ENCODE assay signal across 8 mouse cellular contexts in genomic region chr3:100993718-100994117, GRCm38 (mm10). TPM values are rescaled to one million over a fixed set of nuclear protein-coding genes. Genes with fewer than 3 reads are reported as not detected.
A peak's percentile ranks its signal among the peaks of the same experiment; 100 is the strongest.
DNase-seq lines count a peak whose midpoint lies in the region; ATAC-seq and TF ChIP-seq lines count a peak whose summit lies in the region.

No protein-coding gene starts in this region.

- no peaks in the 10 kb centered on the region for H3K27me3 ChIP-seq in cerebellum, adult 2 months (ENCODE audit: control insufficient read depth, insufficient read depth, low read length)

- no peaks in the 10 kb centered on the region for H3K79me2 ChIP-seq in macrophage (ENCODE audit: inconsistent target)

- H3K36me3 ChIP-seq in macrophage (ENCODE audit: inconsistent target), result no peaks in the 10 kb centered on the region

- WGBS in macrophage (ENCODE audit: missing documents), result 14% methylated on average over 15 of the region's 15 CpGs
- 86% methylated on average over 15 of the region's 15 CpGs for WGBS in cerebellum, adult 2 months

- TF ChIP-seq CTCF in cerebellum, adult 2 months (IDR thresholded peaks at IDR 0.05; ENCODE audit: borderline replicate concordance, insufficient read depth, low read depth, low read length), result no peak

- no peak for TF ChIP-seq POLR2A in cerebellum, adult 2 months (IDR thresholded peaks at IDR 0.05; ENCODE audit: borderline replicate concordance, insufficient read depth, low read length)

- DNase-seq in adrenal gland, postnatal 10 days, result peak; percentile 32
- no peak for DNase-seq in adrenal gland, postnatal 25 days
- peak; percentile 43 for DNase-seq in adrenal gland, postnatal 14 days
- DNase-seq in right cerebral cortex, postnatal 36 days (ENCODE audit: low spot score in 2 of 2), result no peak
- no peak for DNase-seq in left cerebral cortex, adult 8-10 months (ENCODE audit: low spot score in 2 of 2)
- no peak for DNase-seq in cerebellum, adult 2 months

- no peaks in the 10 kb centered on the region for H3K4me1 ChIP-seq in cerebellum, adult 2 months (ENCODE audit: control insufficient read depth, insufficient read depth, low read length)

- peak overlapping the region; percentile 55 for H3K27ac ChIP-seq in macrophage
- H3K27ac ChIP-seq in cerebellum, adult 2 months (ENCODE audit: insufficient read depth, low read length), result no peak overlapping the region

- H3K4me3 ChIP-seq in macrophage (ENCODE audit: inconsistent target), result peak overlapping the region; percentile 17; the same call in 1 of the 2 replicates
- no peak overlapping the region for H3K4me3 ChIP-seq in cerebellum, adult 2 months (replicated peaks; ENCODE audit: insufficient read depth, low read depth, low read length)

- peak; percentile 26 for ATAC-seq in inflammation-experienced regulatory T-cells, adult 6 months

RNA-seq across cellular contexts. Expression of gene Ttf2, which starts 24.3 kb away (rescaled TPM):
- total RNA-seq in adrenal gland, postnatal 10 days (2021), result 10 to 100 TPM in 1 of 2 experiments, 1 to 10 TPM in 1; 8.0 to 11.9 TPM
- 13.2 and 14.4 TPM in 2 replicates for total RNA-seq in adrenal gland, postnatal 25 days (2021)
- 9.5 and 10.7 TPM in 2 replicates for total RNA-seq in adrenal gland, postnatal 14 days (2021)
- polyA plus RNA-seq in inflammation-experienced regulatory T-cells, adult 6 months (2017; shearing (Covaris generic)), result 10 to 100 TPM; 12.2 to 18.2 (median 14.0) TPM
- total RNA-seq in macrophage (2018; cell fraction: chromatin; rRNA removed), result 10 to 100 TPM in 20 of 26 experiments, 1 to 10 TPM in 6; 5.4 to 50.7 (median 25.3) TPM
- 10 to 100 TPM in 1 of 26 experiments, 1 to 10 TPM in 25; 4.8 to 10.5 (median 8.2) TPM for total RNA-seq in macrophage (2018; cell fraction: cytosol; rRNA removed)
- 10 to 100 TPM in 16 of 26 experiments, 1 to 10 TPM in 10; 4.6 to 39.8 (median 12.7) TPM for total RNA-seq in macrophage (2018; cell fraction: nucleus; rRNA removed)
- 5.9 to 10.8 TPM (median 6.1 TPM) in 3 replicates for polyA plus RNA-seq in macrophage (2018)
- total RNA-seq in left cerebral cortex, adult 8-10 months (2022), result 1 to 10 TPM; 1.1 to 1.5 (median 1.3) TPM
- 2.2 TPM in 2 replicates for polyA plus RNA-seq in cerebellum, adult 2 months (2012; rRNA removed)

RNA-seq across cellular contexts. Expression of gene Cd101, which starts 35.6 kb away (rescaled TPM):
- total RNA-seq in adrenal gland, postnatal 10 days (2021), result under 1 TPM; 0.12 to 0.27 TPM
- total RNA-seq in adrenal gland, postnatal 25 days (2021), result 0.18 TPM in 1 of 2 replicates, not detected in the other
- 0.15 and 0.30 TPM in 2 replicates for total RNA-seq in adrenal gland, postnatal 14 days (2021)
- 10 to 100 TPM; 10.9 to 26.5 (median 26.5) TPM for polyA plus RNA-seq in inflammation-experienced regulatory T-cells, adult 6 months (2017; shearing (Covaris generic))
- total RNA-seq in macrophage (2018; cell fraction: chromatin; rRNA removed), result under 1 TPM in 1 of 26 experiments, not detected in 25; 0.41 TPM
- under 1 TPM; 0.06 to 0.29 (median 0.13) TPM for total RNA-seq in macrophage (2018; cell fraction: cytosol; rRNA removed)
- total RNA-seq in macrophage (2018; cell fraction: nucleus; rRNA removed), result under 1 TPM in 5 of 26 experiments, not detected in 21; 0.16 to 0.30 (median 0.20) TPM
- 0.10 to 0.20 TPM (median 0.14 TPM) in 3 replicates for polyA plus RNA-seq in macrophage (2018)
- 1 to 10 TPM in 2 of 4 experiments, under 1 TPM in 2; 0.48 to 1.4 (median 0.92) TPM for total RNA-seq in left cerebral cortex, adult 8-10 months (2022)
- 0.10 and 0.13 TPM in 2 replicates for polyA plus RNA-seq in cerebellum, adult 2 months (2012; rRNA removed)

Comparison
In these comparisons a context has a peak if more than half of its experiments do, and no peak if none do; other contexts are left out.
1. DNase-seq: peak in adrenal gland, postnatal 10 days (single experiment) and adrenal gland, postnatal 14 days (single experiment); none in adrenal gland, postnatal 25 days (single experiment), right cerebral cortex, postnatal 36 days (0 of 2), left cerebral cortex, adult 8-10 months (0 of 2) and cerebellum, adult 2 months (0 of 2).